Mouse (Mus musculus): ENCODE measurements around the gene Abca7. TPM values are rescaled to one million over a fixed set of nuclear protein-coding genes. Genes with fewer than 3 reads are reported as not detected.

Gene Abca7
- total RNA-seq (2023) = 82.9 TPM

GRCm38 (mm10) chr10:79996272-79997033, at the start of gene Abca7:
Gene Abca7 (plus strand): TSS chr10:79996494.

GRCm38 (mm10) chr10:79959847-79960601, 36.3 kb upstream of the Abca7 start, which contains the start of gene Wdr18:
Gene Wdr18 (plus strand): TSS chr10:79960152.

DNA sequence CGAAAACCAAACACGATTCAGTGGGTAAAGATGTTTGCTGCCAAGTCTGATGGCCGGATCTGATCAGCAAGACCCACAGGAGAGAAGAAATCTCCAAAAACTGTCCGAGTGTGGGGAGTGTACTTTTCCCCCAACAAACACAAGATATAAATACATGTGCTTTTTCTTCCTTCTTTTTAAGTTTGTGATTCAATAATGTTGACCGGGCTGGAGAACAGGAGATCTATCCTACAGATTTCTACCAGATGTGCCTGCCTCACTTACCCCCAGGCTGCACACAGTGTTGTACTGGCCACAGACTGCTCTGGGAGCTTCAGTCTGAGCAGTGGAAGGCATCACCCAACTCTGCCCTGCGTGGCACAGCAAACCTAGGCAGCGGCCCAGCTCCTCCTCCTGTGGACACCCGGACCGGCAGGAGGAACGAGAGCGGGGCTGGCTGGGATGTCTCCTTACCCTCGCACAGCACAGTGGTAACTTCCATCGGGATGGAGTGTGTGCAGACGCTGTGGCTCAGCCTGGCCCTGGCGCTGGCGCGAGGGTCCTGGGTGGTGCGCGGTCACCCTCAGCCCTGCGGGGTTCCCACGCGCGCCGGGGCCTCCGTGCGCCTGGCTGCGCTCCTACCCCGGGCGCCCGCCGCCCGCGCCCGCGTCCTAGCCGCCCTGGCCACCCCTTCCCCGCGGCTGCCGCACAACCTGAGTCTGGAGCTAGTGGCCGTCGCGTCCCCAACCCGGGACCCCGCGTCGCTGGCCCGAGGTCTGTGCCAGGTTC, 25.7 kb upstream of the Abca7 start, which contains the start of gene Grin3b:
Grin3b (plus strand) TSS at position 301 of the 768 bp plus-strand sequence.

DNA sequence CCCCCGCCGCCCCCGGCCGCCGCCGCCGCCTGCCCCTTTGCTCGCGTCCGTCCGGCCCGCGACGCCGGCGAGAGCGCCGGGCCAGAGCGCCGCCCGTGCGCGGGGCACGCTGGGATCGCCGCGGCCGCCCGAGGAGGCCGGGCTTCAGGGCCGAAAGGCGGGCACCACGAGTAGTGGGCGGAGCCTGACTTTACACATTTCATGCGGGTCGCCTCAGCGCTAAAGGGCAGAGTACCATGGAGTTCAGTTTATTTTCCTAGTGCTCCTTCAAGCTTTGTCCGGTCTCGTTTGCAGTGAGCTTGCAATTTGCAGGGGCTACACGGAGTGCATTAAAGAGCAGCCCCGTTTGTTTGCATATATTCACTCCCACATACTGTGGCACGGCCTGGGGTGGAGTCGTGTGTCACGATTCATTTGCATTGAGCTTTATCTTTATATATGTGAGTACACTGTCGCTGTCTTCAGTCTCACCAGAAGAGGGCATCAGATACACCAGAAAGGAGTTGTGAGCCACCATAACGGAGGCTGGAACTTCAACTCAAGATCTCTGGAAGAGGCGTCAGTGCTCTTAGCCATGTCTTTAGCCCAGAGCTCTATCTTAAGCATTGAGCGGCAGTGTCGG, 12.0 kb upstream of the Abca7 start, which contains the start of gene Tmem259:
Tmem259 (minus strand) TSS at position 136 of the 622 bp plus-strand sequence.

GRCm38 (mm10) chr10:79988506-79989271, 7.6 kb upstream of the Abca7 start, which contains the start of gene Cnn2:
Gene Cnn2 (plus strand): TSS chr10:79988584.

GRCm38 (mm10) chr10:80016511-80016910, 20.2 kb downstream of the Abca7 start, which contains the start of gene Arhgap45:
Gene Arhgap45 (plus strand): TSS chr10:80016653.

GRCm38 (mm10) chr10:80039559-80039979, 43.3 kb downstream of the Abca7 start, which contains the start of gene Polr2e:
Gene Polr2e (minus strand): TSS chr10:80039795.

GRCm38 (mm10) chr10:80047041-80047565, 50.8 kb downstream of the Abca7 start, which contains the start of gene Gpx4:
Gene Gpx4 (plus strand): TSS chr10:80047166.

Other genes starting within 250 kb of the Abca7 start
- gene Polrmt, start 249.9 kb upstream of the Abca7 start, total RNA-seq (2023) = 71.2 TPM
- gene Fgf22, start 241.4 kb upstream of the Abca7 start, total RNA-seq (2023) = not detected
- gene Rnf126, start 229.5 kb upstream of the Abca7 start, total RNA-seq (2023) = 62.8 TPM
- gene Fstl3, start 219.2 kb upstream of the Abca7 start, total RNA-seq (2023) = 1.1 TPM
- gene Prss57, start 205.5 kb upstream of the Abca7 start, total RNA-seq (2023) = not detected
- gene Palm, start 202.9 kb upstream of the Abca7 start, total RNA-seq (2023) = 5.8 TPM
- gene Misp, start 175.5 kb upstream of the Abca7 start, total RNA-seq (2023) = not detected
- 606 TPM for gene Ptbp1, start 142.1 kb upstream of the Abca7 start, total RNA-seq (2023)
- not detected for gene Prtn3, start 122.0 kb upstream of the Abca7 start, total RNA-seq (2023)
- gene Plppr3, start 121.9 kb upstream of the Abca7 start, total RNA-seq (2023) = not detected
- gene Elane, start 110.2 kb upstream of the Abca7 start, total RNA-seq (2023) = not detected
- not detected for gene Cfd, start 105.6 kb upstream of the Abca7 start, total RNA-seq (2023)
- 61.6 TPM for gene Med16, start 87.6 kb upstream of the Abca7 start, total RNA-seq (2023)
- not detected for gene Gm26602, start 85.6 kb upstream of the Abca7 start, total RNA-seq (2023)
- gene Kiss1r, start 79.5 kb upstream of the Abca7 start, total RNA-seq (2023) = 0.73 TPM
- gene R3hdm4, start 75.3 kb upstream of the Abca7 start, total RNA-seq (2023) = 102 TPM
- gene Arid3a, start 69.5 kb upstream of the Abca7 start, total RNA-seq (2023) = 7.3 TPM
- gene Wdr18, start 36.3 kb upstream of the Abca7 start, total RNA-seq (2023) = 48.8 TPM
- 0.58 TPM for gene Grin3b, start 25.8 kb upstream of the Abca7 start, total RNA-seq (2023)
- gene Tmem259, start 12.2 kb upstream of the Abca7 start, total RNA-seq (2023) = 142 TPM
- gene Cnn2, start 7.9 kb upstream of the Abca7 start, total RNA-seq (2023) = 499 TPM
- 806 TPM for gene Arhgap45, start 20.2 kb downstream of the Abca7 start, total RNA-seq (2023)
- 68.7 TPM for gene Polr2e, start 43.3 kb downstream of the Abca7 start, total RNA-seq (2023)
- 131 TPM for gene Gpx4, start 50.7 kb downstream of the Abca7 start, total RNA-seq (2023)
- 99.0 TPM for gene Sbno2, start 109.1 kb downstream of the Abca7 start, total RNA-seq (2023)
- gene Stk11, start 119.3 kb downstream of the Abca7 start, total RNA-seq (2023) = 128 TPM
- gene Atp5d, start 142.1 kb downstream of the Abca7 start, total RNA-seq (2023) = 159 TPM
- gene Cbarp, start 144.3 kb downstream of the Abca7 start, total RNA-seq (2023) = 24.5 TPM
- 121 TPM for gene Midn, start 151.8 kb downstream of the Abca7 start, total RNA-seq (2023)
- gene Cirbp, start 169.5 kb downstream of the Abca7 start, total RNA-seq (2023) = 211 TPM
- gene 1600002K03Rik, start 176.4 kb downstream of the Abca7 start, total RNA-seq (2023) = 18.5 TPM
- gene Efna2, start 183.0 kb downstream of the Abca7 start, total RNA-seq (2023) = not detected
- gene Mum1, start 229.9 kb downstream of the Abca7 start, total RNA-seq (2023) = 59.2 TPM

Data from CD8-positive naive resting alpha-beta T cell, adult 57 days (primary cell).